Mouse (Mus musculus) midbrain, embryonic 12.5 days (tissue): ENCODE data around the gene Gsto2. TPM values are rescaled to one million over a fixed set of nuclear protein-coding genes. Genes with fewer than 3 reads are reported as not detected.

ENCODE experiments used
- ATAC-seq: fragments of 200-750 bp; cut with Nextera tagmentation; 2 replicates; pipeline ENCODE4 v1.8.0; 2017; ENCODE audit warnings: low read depth, moderate TSS enrichment, moderate library complexity; ENCODE audit not compliant: low FRiP score
- H3K27ac ChIP-seq: fragments of 300-500 bp; sonication (generic); replicated peaks from 2 replicates; pipeline ENCODE4 v1.5.1; 2016; ENCODE audit warnings: mild to moderate bottlenecking
- H3K27me3 ChIP-seq: fragments of 300-500 bp; sonication (generic); 2 replicates; pipeline ENCODE4 v1.6.1; 2016; ENCODE audit warnings: mild to moderate bottlenecking
- H3K36me3 ChIP-seq: fragments of 300-500 bp; sonication (generic); 2 replicates; pipeline ENCODE4 v1.6.1; 2016
- H3K4me1 ChIP-seq: fragments of 300-500 bp; sonication (generic); 2 replicates; pipeline ENCODE4 v1.6.1; 2016
- H3K4me2 ChIP-seq: fragments of 300-500 bp; sonication (generic); replicated peaks from 2 replicates; pipeline ENCODE4 v1.6.1; 2016; ENCODE audit warnings: mild to moderate bottlenecking, moderate library complexity
- H3K4me3 ChIP-seq: fragments of 300-500 bp; sonication (generic); 2 replicates; pipeline ENCODE4 v1.5.1; 2016; ENCODE audit warnings: mild to moderate bottlenecking
- H3K9ac ChIP-seq: fragments of 300-500 bp; sonication (generic); replicated peaks from 2 replicates; pipeline ENCODE4 v1.6.1; 2016; ENCODE audit warnings: mild to moderate bottlenecking, moderate library complexity
- H3K9me3 ChIP-seq: fragments of 300-500 bp; sonication (generic); 2 replicates; pipeline ENCODE4 v1.6.1; 2016; ENCODE audit warnings: mild to moderate bottlenecking
- WGBS: fragments of 180-500 bp; shearing (Covaris S2); methylation state at CpG from one replicate; pipeline ENCODE4 v1.1.7; 2016; 5-methylcytosine and 5-hydroxymethylcytosine counted together
- polyA plus RNA-seq: library from polyadenylated mRNA; unstranded; fragments of >200 nt; fragmentation: Nextera tagmentation; extraction: Ambion mirVana; gene quantifications from 2 replicates; pipeline ENCODE4 v1.2.1, GENCODE M21; 2016

The Gsto2 gene
- polyA plus RNA-seq, 1 experiment from 2014 or later: 1.5 TPM

DNA sequence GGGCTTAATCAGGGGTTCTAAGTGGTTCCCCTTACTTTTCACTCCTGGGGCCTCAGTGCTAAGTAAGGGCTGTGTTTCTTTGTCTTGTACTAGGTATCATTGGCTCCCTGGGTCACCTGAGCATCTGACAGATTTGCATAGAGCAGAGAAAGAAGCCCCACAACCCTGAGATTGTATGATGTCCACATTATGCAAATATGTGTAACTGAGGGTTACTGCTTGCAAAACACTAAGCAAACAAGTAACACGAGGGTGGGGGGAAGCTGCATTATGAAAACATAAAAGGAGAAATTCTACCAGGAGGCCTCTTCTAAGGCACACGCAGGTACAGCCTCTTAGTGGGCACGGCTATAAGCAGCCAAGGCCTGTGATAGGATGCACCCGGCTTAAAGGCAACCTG lies 49.9 kb downstream of the Gsto2 start:
- Histone ChIP-seq H3K4me3 (no peak overlapping the region), H3K27me3 (no peaks in the 10 kb centered on the region), H3K9me3 (no peaks in the 10 kb centered on the region), H3K27ac (no peak overlapping the region), H3K9ac (no peak overlapping the region), H3K4me2 (no peak overlapping the region), H3K36me3 (no peaks in the 10 kb centered on the region), H3K4me1 (peaks cover 38% of the 10 kb centered on the region)
- 77% methylated on average over 4 of the region's 4 CpGs for WGBS
- ATAC-seq: no peak

- Histone ChIP-seq H3K27me3 (no peaks in the 10 kb centered on the region), H3K4me3 (peak overlapping the region; percentile 78), H3K9me3 (no peaks in the 10 kb centered on the region), H3K4me2 (peak overlapping the region; percentile 81), H3K9ac (peak overlapping the region; percentile 92; the same call in 1 of the 2 replicates), H3K4me1 (peaks cover 29% of the 10 kb centered on the region), H3K27ac (no peak overlapping the region), H3K36me3 (no peaks in the 10 kb centered on the region)
- WGBS: 11% methylated on average over 4 of the region's 4 CpGs
- no peak for ATAC-seq
Measured at GRCm38 (mm10) chr19:47917396-47917795, 52.1 kb downstream of the Gsto2 start.

- ATAC-seq: no peak
- WGBS: 17% methylated on average over 9 of the region's 9 CpGs
- Histone ChIP-seq H3K4me3 (peak overlapping the region; percentile 78), H3K36me3 (no peaks in the 10 kb centered on the region), H3K9me3 (no peaks in the 10 kb centered on the region), H3K9ac (peak overlapping the region; percentile 92; the same call in 1 of the 2 replicates), H3K27me3 (no peaks in the 10 kb centered on the region), H3K4me2 (peak overlapping the region; percentile 81), H3K4me1 (peaks cover 29% of the 10 kb centered on the region), H3K27ac (no peak overlapping the region; the same call in 1 of the 2 replicates)
Measured at GRCm38 (mm10) chr19:47918016-47918415, 52.7 kb downstream of the Gsto2 start.

DNA sequence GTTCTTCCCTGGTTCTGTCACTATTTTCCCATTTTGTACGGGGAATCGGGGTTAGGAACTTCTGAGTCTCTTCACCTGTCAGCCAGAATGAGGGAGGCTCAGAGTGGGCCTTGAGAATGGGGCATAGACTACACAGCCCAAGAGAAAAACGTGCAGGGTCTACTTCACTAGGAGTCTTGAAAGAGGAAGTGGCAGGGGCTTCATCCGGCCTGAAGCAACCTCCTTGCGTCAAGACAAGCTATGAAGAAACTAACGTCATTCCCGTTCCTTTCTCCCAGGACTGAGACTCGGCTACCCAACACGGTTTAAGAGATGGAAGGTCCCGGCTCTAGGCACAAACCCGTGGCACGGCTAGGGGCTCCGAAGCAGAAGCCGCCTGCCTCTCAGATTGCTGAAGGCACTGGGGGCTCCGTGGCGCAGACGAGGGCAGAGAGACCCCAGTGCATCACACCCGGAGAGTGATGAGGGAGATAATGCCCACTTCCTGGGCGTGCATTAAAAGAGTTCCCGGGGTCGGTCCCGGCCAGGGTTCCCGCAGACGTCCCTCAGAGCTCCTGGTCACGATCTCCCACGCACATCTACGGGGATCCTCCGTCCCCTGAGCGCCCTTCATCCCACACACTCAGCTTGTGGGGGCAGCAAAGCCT lies 53.2 kb downstream of the Gsto2 start:
- H3K9me3 ChIP-seq: no peaks in the 10 kb centered on the region
- H3K4me3 ChIP-seq: peak overlapping the region; percentile 78
- H3K4me2 ChIP-seq: peak overlapping the region; percentile 81
- peaks cover 29% of the 10 kb centered on the region for H3K4me1 ChIP-seq
- peak overlapping the region; percentile 87 for H3K27ac ChIP-seq
- no peaks in the 10 kb centered on the region for H3K36me3 ChIP-seq
- ATAC-seq: peak; percentile 31
- WGBS: under 1% methylated on average over 29 of the region's 29 CpGs
- peak overlapping the region; percentile 92 for H3K9ac ChIP-seq
- H3K27me3 ChIP-seq: no peaks in the 10 kb centered on the region

- peak; percentile 71 for ATAC-seq
- H3K27me3 ChIP-seq: no peaks in the 10 kb centered on the region
- WGBS: under 1% methylated on average over 48 of the region's 48 CpGs
Measured at GRCm38 (mm10) chr19:47919126-47919965, 54.0 kb downstream of the Gsto2 start, which contains the start of the genes Cfap43 and Itprip. Gene Cfap43, minus strand, starts transcription at chr19:47919287. Gene Itprip, minus strand, starts transcription at chr19:47919299.

GRCm38 (mm10) chr19:47919966-47920375 lies 54.6 kb downstream of the Gsto2 start:
- H3K27ac ChIP-seq: peak overlapping the region; percentile 87; the same call in 1 of the 2 replicates
- H3K4me3 ChIP-seq: peak overlapping the region; percentile 78
- whole genome bisulfite sequencing: 10% methylated on average over 8 of the region's 8 CpGs
- peak; percentile 10; the same call in 1 of the 2 replicates for ATAC-seq
- peaks cover 29% of the 10 kb centered on the region for H3K4me1 ChIP-seq
- peak overlapping the region; percentile 81 for H3K4me2 ChIP-seq
- no peaks in the 10 kb centered on the region for H3K27me3 ChIP-seq
- H3K9ac ChIP-seq: no peak overlapping the region
- no peaks in the 10 kb centered on the region for H3K9me3 ChIP-seq
- H3K36me3 ChIP-seq: no peaks in the 10 kb centered on the region

More at GRCm38 (mm10) chr19:47919126-47919965, 54.0 kb downstream of the Gsto2 start, which contains the start of the genes Cfap43 and Itprip:
- H3K9ac ChIP-seq: peak within 1 kb of the TSS; percentile 92
- peak within 1 kb of the TSS; percentile 81 for H3K4me2 ChIP-seq
- no peaks in the 10 kb centered on the region for H3K36me3 ChIP-seq
- no peaks in the 10 kb centered on the region for H3K9me3 ChIP-seq
- H3K4me3 ChIP-seq: peak within 1 kb of the TSS; percentile 78
- peaks cover 29% of the 10 kb centered on the region for H3K4me1 ChIP-seq
- H3K27ac ChIP-seq: peak within 1 kb of the TSS; percentile 87

DNA sequence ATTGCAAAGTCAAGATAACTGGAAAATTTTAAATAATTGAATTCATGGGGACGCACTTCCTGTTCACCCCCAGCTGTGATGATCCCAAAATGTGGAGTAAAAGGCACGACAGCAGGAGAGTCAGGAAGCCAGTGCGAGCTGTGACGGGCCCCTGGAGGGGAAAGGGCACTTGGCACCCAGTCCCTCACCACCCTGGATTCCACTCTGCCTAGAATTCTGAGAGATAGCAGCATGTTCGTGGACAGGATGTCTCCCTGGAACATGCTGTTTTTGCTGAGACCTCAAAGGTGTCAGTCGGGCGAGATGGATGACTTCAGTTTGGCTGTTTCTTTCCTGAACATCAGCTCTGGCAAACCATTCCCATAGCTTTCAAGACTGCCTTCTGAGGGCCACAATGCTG lies 60.5 kb downstream of the Gsto2 start:
- Histone ChIP-seq H3K4me1 (no peaks in the 10 kb centered on the region), H3K9me3 (no peaks in the 10 kb centered on the region), H3K36me3 (no peaks in the 10 kb centered on the region), H3K27me3 (no peaks in the 10 kb centered on the region), H3K27ac (no peak overlapping the region), H3K4me3 (no peak overlapping the region), H3K4me2 (no peak overlapping the region), H3K9ac (no peak overlapping the region)
- no peak for ATAC-seq
- WGBS: 85% methylated on average over 7 of the region's 7 CpGs

- no peak overlapping the region for H3K27ac ChIP-seq
- H3K9ac ChIP-seq: no peak overlapping the region
- no peak overlapping the region for H3K4me3 ChIP-seq
- no peaks in the 10 kb centered on the region for H3K4me1 ChIP-seq
- 94% methylated on average over 2 of the region's 2 CpGs for WGBS
- H3K27me3 ChIP-seq: no peaks in the 10 kb centered on the region
- H3K36me3 ChIP-seq: no peaks in the 10 kb centered on the region
- H3K4me2 ChIP-seq: no peak overlapping the region
- no peaks in the 10 kb centered on the region for H3K9me3 ChIP-seq
- no peak for ATAC-seq
Measured at GRCm38 (mm10) chr19:47927032-47927431, 61.7 kb downstream of the Gsto2 start.

DNA sequence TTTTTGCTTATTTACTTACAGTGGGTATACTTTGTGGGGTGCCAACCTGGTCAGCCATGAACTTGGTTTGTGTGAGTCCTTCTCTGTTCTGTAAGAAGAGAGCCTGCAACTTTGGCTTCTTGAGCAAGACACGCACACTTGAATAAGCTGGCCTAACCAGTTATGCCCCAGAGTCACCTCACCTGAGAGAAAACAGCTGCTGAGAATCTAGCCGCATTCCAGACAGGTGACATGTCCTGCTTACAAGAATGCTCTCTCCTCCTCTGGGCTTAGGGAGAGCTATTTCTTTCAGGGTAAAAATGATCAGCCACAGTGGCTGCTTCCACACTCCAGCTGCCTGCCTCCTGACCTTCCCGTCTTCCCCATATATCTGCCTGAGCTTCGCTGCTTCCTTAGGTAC lies 63.7 kb downstream of the Gsto2 start:
- no peaks in the 10 kb centered on the region for H3K27me3 ChIP-seq
- H3K36me3 ChIP-seq: no peaks in the 10 kb centered on the region
- H3K9ac ChIP-seq: no peak overlapping the region
- 89% methylated on average over 4 of the region's 4 CpGs for WGBS
- no peak overlapping the region for H3K4me3 ChIP-seq
- H3K9me3 ChIP-seq: no peaks in the 10 kb centered on the region
- no peak overlapping the region for H3K27ac ChIP-seq
- no peak for ATAC-seq
- no peak overlapping the region for H3K4me2 ChIP-seq
- H3K4me1 ChIP-seq: no peaks in the 10 kb centered on the region

- H3K4me2 ChIP-seq: no peak overlapping the region
Measured at GRCm38 (mm10) chr19:47931982-47932638, 66.8 kb downstream of the Gsto2 start.

DNA sequence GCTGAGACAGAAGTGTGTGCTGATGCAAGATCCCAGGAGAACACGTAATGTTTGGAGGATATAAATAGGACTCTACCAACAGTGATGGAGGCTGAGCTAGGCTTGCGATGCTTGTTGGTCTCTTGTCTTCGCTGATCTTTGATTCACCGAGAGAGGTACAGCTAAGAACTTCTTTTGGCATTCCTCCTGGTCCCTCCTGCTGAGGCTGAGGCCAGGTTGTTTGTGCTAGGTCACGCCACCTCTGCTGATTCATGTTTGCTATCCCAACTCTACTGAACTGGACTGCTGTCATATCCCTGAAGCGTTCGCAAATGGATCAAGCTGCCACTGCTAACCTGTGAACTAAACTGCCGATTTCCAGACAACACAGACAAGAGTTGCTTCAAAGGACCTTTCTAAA lies 68.8 kb downstream of the Gsto2 start:
- H3K36me3 ChIP-seq: no peaks in the 10 kb centered on the region
- no peaks in the 10 kb centered on the region for H3K27me3 ChIP-seq
- H3K9ac ChIP-seq: no peak overlapping the region
- H3K4me3 ChIP-seq: no peak overlapping the region
- H3K27ac ChIP-seq: no peak overlapping the region
- ATAC-seq: no peak
- no peak overlapping the region for H3K4me2 ChIP-seq
- WGBS: 94% methylated on average over 8 of the region's 8 CpGs
- H3K4me1 ChIP-seq: peaks cover 8% of the 10 kb centered on the region; the same call in 1 of the 2 replicates
- H3K9me3 ChIP-seq: no peaks in the 10 kb centered on the region

More at GRCm38 (mm10) chr19:47931982-47932638, 66.8 kb downstream of the Gsto2 start:
- no peak overlapping the region for H3K4me3 ChIP-seq
- 41% methylated on average over 7 of the region's 7 CpGs for WGBS
- no peaks in the 10 kb centered on the region for H3K9me3 ChIP-seq
- ATAC-seq: peak; percentile 78; the same call in 1 of the 2 replicates
- H3K4me1 ChIP-seq: 0 out of 2 replicates have a peak, but pooled peaks cover 4% of the 10 kb centered on the region
- H3K36me3 ChIP-seq: no peaks in the 10 kb centered on the region
- no peak overlapping the region for H3K27ac ChIP-seq
- H3K27me3 ChIP-seq: no peaks in the 10 kb centered on the region
- no peak overlapping the region for H3K9ac ChIP-seq
